Mouse (Mus musculus) Patski (cell line): ENCODE measurements at regions not wholly inside any gene's neighbourhood (a gene's known extent, or its start where the extent isn't known, plus 50 kb on each side); places are given as distances from the start of the nearest gene placed in this dataset.

Experiments
- ATAC-seq: fragments of 100-300 bp; one replicate; pipeline ENCODE4 v1.8.0; 2021
- CTCF ChIA-PET: fragments of 350-600 bp; sonication (Branson Sonifier 250); formaldehyde crosslinking; loops from one replicate; lab custom pipeline; 2022; ENCODE audit warnings: inconsistent platforms; lab: Charles Lee
- POLR2A ChIA-PET: fragments of 350-600 bp; sonication (Branson Sonifier 250); formaldehyde crosslinking; loops from one replicate; lab custom pipeline; 2022; ENCODE audit warnings: antibody characterized with exemption, inconsistent platforms; lab: Charles Lee
- DNase-seq: peaks from one replicate; pipeline ENCODE4 v3.0.0-alpha.2; 2011; ENCODE audit warnings: low read depth, low spot score
- H3K27me3 ChIP-seq: fragments of 371-371 bp; one replicate; pipeline ENCODE4 v1.5.1; 2021
- CTCF ChIP-seq: fragments of 100-300 bp; IDR thresholded peaks from one replicate; pipeline ENCODE4 v1.5.1; 2021
- in situ Hi-C: fragments of 300-500 bp; cut with MboI; formaldehyde crosslinking; loops from 3 replicates; pipeline ENCODE4 v1.11.1; 2018; ENCODE audit warnings: low pct_unique_long_range_greater_than_20kb, mixed read lengths

DNA sequence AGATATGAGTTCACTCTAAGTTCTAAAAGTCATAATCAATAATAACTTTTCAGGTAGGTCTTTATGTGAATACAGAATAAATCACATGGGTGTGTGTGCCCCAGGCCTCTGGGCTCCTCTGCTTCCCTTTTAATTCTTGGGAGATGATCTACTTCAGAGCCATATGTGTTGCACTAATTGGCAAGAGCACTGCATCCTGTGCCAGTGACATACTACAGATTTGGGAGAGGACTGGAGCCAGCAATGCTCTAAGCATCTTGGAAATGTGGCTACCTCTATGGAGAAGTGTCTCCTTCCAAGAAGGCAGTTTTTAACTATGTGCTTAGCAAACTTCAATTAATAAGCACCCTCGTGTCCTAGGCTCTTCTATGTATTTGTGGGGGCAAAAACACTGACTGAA, 416.6 kb downstream of the Brinp2 start:
- TF ChIP-seq CTCF, result no peak
- ChIA-PET CTCF (no interaction called here), POLR2A (no interaction called here)
- DNase-seq, result no peak
- in situ Hi-C loops, result no loop called here
- ATAC-seq, result no peak
- H3K27me3 ChIP-seq, result no peaks in the 10 kb centered on the region

DNA sequence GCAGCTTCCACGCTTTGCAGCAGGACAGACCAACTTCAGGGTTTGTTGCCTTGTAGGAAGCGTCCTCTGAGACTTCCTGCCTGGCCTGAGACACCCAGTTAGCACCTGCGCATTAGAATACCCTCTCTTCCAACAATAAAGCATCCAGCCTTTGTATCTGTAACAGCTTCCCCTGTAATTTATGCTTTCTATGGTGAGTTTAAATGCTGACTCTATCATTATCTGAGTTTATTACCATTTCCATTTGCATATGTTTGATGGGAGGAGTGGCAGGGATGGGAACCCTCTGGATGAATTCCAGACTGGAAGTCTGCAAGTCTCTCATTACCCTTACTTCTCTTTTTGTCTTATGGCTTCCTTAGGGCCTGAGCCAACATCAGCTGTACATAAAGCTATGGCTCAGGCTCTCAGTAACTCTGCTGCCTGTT, 415.8 kb downstream of the Brinp2 start:
- TF ChIP-seq CTCF, result no peak

DNA sequence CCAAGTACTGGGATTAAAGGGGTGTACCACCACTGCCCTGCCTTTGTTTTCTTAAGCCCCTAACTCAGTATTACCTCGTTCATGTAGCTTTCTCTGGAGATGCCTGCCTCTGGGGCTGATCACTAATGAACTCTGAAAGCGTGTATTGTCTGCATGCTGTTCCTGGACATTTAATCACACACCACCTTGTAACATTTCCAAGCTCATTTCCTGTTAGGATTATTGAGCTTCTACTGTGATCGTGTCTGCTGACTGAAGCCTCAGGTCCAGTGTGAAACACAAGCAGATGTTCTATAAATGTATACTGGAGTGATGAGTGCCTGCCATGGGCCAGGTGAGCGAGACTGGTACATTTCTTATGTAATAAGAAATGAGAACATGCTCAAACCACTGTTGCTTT, 398.6 kb downstream of the Brinp2 start:
- ATAC-seq, result no peak
- in situ Hi-C loops, result no loop called here
- TF ChIP-seq CTCF, result no peak
- POLR2A ChIA-PET, result no interaction called here
- no peak for DNase-seq
- H3K27me3 ChIP-seq, result no peaks in the 10 kb centered on the region
- CTCF ChIA-PET, result no interaction called here

More for the DNA sequence above, 415.8 kb downstream of the Brinp2 start:
- H3K27me3 ChIP-seq, result no peaks in the 10 kb centered on the region
- ChIA-PET POLR2A (no interaction called here), CTCF (no interaction called here)
- DNase-seq (no peak), ATAC-seq (no peak)
- in situ Hi-C loops, result no loop called here

DNA sequence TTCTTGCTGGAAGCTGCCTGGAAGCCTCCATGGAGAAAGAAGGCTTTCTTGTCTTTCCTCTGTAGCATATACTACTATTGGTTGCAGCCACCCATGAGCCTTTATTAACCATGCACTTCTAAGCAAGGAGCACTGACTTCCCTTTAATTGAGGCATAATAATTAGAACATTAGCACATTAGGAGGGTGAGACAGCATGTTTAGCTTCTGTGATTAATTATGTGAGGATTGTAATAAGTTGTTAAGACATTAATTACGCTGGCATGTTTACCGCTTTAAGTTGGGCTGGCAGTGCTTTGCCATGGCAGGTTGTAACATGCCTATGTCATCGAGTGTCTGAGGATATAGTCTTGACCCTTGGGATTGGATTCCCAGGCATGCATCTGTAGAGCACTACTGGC, 391.7 kb downstream of the Brinp2 start:
- H3K27me3 ChIP-seq, result peaks cover 4% of the 10 kb centered on the region
- POLR2A ChIA-PET, result no interaction called here
- no peak for TF ChIP-seq CTCF
- ATAC-seq (no peak), DNase-seq (no peak)
- CTCF ChIA-PET, result no interaction called here
- in situ Hi-C loops, result no loop called here

DNA sequence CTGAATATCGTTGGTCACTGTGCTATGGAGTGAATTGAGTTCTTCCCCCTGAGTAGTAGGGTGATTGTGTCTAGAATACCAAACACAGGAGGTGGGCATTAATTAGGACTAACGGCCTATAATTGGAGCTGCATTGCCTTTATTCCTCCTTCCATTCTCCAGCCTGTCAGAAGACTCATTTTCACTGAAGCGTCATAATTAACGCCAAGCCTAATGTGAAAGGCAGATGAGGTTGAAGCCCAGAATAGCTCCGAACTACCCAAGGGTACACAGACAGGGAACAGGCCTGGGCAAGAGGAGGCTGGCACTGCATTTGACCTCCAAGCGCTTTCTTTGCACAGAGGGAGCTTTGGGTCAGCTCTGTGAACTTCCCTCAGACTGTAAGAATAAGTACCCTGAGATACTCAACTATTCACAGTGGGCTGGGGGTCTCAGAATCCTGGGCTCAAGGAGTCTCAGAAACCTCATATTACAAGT, 386.5 kb downstream of the Brinp2 start:
- H3K27me3 ChIP-seq, result peaks cover 4% of the 10 kb centered on the region
- TF ChIP-seq CTCF, result no peak
- ATAC-seq (no peak), DNase-seq (no peak)
- ChIA-PET POLR2A (no interaction called here), CTCF (no interaction called here)
- in situ Hi-C loops, result no loop called here

DNA sequence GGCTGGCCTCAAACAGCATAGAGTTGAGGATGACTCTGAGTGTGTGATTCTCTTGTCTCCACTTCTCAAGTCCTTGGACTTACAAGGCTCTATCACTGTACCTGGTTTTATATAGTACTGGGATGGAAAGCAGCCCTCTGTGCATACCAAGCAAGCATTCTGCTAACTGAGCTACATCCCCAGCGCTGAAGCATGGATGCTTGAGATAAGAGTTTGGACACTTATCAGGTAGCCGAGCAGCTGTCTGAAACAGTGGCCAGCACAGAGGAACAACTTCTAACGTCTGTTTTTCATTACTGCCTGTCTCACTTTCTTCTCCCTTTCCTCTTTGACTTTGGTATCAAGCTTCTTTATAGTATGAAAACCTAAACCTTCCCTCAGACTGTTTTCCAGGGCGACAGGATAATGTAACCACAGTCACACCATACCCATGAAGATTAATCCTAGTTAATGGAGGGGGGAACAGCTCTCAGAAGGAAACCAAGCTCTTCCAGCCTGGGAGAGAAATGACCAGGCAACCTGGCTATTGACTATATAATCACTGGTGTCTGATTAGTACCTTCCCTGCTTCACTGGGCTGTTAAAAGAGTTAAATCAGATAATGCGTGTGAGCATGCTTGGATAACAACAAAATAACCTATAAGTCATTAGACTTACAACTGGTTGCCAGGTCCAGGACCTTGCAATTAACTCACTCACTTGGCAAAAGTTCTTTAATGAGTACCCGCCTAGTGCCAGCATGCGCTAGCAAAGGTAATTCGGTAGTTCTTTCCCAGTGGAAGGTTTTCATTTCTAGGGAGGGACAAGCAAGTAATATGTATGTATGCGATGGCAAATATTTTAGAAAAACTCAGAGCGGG, 382.5 kb downstream of the Brinp2 start:
- ChIA-PET CTCF (no interaction called here), POLR2A (no interaction called here)
- no peaks in the 10 kb centered on the region for H3K27me3 ChIP-seq
- DNase-seq (no peak), ATAC-seq (no peak)
- in situ Hi-C loops, result no loop called here
- no peak for TF ChIP-seq CTCF

DNA sequence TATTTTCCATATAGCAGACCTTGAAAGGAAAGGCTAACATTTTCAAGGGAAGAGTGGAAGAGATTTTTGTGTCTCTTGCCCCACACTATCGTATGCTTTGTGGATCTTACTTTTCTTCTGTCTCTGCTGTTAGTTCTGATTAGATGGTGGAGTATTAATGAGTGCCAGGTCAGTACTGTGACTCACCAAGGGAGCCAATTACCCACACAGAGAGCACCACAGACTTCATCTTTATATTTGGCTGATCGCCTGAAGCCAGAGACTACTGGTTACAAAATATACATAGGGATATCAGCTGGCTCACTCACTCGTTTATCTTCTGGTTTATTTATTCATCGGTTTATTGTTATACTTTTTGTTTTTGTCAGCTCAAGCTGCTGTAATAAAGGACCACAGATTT, 381.5 kb downstream of the Brinp2 start:
- no peak for ATAC-seq
- CTCF ChIA-PET, result no interaction called here
- in situ Hi-C loops, result no loop called here

DNA sequence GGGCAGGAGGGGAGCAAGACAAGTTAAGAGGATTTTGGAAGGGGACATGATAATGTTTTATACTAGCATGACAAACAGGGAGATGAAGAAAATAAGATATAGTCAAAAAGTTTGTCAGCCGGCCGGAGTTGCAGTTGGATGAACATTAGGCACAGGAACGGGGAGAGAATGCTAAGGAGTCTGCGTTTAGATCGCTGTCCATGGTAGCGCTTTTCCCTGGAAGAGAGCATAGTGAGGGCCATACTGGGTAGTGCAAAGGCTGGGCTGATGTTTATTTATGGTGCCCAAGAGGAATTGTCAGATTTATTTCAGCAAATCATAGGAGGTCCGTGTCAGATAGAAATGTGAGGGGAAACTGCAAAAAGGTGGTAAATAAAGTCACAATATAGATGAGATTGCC, 337.0 kb downstream of the Brinp2 start:
- in situ Hi-C loops, result no loop called here
- no peak for TF ChIP-seq CTCF
- DNase-seq, result no peak
- ChIA-PET POLR2A (no interaction called here), CTCF (no interaction called here)
- H3K27me3 ChIP-seq, result no peaks in the 10 kb centered on the region
- no peak for ATAC-seq

More for the DNA sequence above, 381.5 kb downstream of the Brinp2 start:
- POLR2A ChIA-PET, result no interaction called here
- no peak for TF ChIP-seq CTCF
- DNase-seq, result no peak
- H3K27me3 ChIP-seq, result no peaks in the 10 kb centered on the region

DNA sequence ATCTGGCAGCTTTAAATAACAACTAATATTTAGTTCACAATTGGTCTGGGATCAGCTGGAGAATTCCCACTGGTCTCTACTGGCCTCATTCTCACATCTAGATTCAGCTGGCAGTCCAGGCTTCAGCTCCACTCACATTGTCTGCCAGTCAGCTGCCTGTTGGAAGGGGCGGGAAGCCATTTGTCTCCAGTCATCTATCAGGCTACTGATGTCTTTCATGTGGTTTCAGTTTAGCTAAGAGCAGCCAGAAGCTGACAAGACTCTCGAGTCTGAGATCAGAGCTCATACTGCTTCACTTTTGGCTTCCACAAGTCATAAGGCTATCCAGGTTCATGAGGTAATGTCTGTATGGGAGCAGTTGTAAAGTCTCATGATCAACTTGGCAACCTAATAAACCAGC, 316.4 kb downstream of the Brinp2 start:
- CTCF ChIA-PET, result no interaction called here
- no peak for ATAC-seq

DNA sequence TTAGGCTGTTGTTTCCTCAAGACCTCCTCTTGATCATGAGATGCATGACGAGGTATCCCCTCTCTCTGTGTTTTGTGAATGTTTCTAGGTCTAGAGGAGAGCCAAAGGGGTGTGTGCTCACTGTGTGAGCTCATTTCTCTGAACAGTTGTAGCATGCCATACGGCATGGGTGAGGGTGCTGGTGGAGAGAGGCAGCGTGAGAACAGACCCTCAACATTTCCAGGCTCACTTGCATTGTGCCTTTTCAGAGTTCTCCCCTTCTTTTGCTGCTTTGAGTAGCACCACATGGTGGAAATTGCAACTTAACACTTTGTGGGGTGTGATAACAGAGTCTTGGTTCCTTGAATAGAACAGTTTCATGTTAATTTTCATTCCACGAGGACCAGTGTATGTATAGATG, 315.8 kb downstream of the Brinp2 start:
- DNase-seq (no peak), ATAC-seq (no peak)
- H3K27me3 ChIP-seq, result no peaks in the 10 kb centered on the region
- in situ Hi-C loops, result no loop called here
- POLR2A ChIA-PET, result no interaction called here
- CTCF ChIA-PET, result no interaction called here
- no peak for TF ChIP-seq CTCF

More for the DNA sequence above, 316.4 kb downstream of the Brinp2 start:
- in situ Hi-C loops, result no loop called here
- no peak for DNase-seq
- H3K27me3 ChIP-seq, result no peaks in the 10 kb centered on the region
- TF ChIP-seq CTCF, result no peak
- POLR2A ChIA-PET, result no interaction called here

DNA sequence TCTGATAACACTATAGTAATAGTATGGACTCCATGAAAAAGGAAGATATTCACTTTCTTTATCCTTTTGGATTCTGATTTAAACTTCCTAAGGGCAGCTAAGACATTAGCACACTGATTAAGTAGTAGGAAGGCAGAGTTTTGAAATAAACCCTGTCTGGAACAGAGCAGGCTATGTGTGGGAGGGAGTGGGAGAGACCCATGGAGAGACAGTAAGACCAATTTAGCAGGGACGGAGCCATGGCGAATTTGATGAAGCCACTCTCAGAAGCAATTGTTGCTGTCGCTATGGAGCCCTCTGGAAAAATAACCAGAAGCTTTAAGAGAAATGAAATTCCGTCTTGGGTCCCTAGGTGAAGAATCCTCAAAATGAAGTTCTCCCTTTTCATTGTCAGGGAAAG, 303.5 kb downstream of the Brinp2 start:
- peaks cover 4% of the 10 kb centered on the region for H3K27me3 ChIP-seq
- ChIA-PET POLR2A (no interaction called here), CTCF (no interaction called here)
- in situ Hi-C loops, result loop anchor here (25.0 kb wide), 1 partner anchor 610 kb away; no protein-coding TSS in a partner anchor
- DNase-seq (no peak), ATAC-seq (no peak)
- no peak for TF ChIP-seq CTCF
